Mouse (Mus musculus) heart, postnatal 0 days (tissue): Measurements from ENCODE around the gene Cnp.

ENCODE experiments used
- CTCF ChIP-seq: IDR thresholded peaks from 2 replicates; pipeline ENCODE4 v1.5.1; 2016; ENCODE audit warnings: antibody characterized with exemption, control low read depth, low read depth
- EP300 ChIP-seq: IDR thresholded peaks from 2 replicates; pipeline ENCODE4 v1.6.1; 2016; ENCODE audit warnings: antibody characterized with exemption, low read depth

GRCm38 (mm10) chr11:100546955-100547354, 27.7 kb upstream of the Cnp start:
- TF ChIP-seq CTCF: no peak
- no peak for TF ChIP-seq EP300
